Mouse (Mus musculus): Measurements from ENCODE around the gene Cirbp. TPM values are rescaled to one million over a fixed set of nuclear protein-coding genes. Genes with fewer than 3 reads are reported as not detected.

The Cirbp gene
- polyA plus RNA-seq, 1 experiment from 2014 or later = 398 TPM

DNA sequence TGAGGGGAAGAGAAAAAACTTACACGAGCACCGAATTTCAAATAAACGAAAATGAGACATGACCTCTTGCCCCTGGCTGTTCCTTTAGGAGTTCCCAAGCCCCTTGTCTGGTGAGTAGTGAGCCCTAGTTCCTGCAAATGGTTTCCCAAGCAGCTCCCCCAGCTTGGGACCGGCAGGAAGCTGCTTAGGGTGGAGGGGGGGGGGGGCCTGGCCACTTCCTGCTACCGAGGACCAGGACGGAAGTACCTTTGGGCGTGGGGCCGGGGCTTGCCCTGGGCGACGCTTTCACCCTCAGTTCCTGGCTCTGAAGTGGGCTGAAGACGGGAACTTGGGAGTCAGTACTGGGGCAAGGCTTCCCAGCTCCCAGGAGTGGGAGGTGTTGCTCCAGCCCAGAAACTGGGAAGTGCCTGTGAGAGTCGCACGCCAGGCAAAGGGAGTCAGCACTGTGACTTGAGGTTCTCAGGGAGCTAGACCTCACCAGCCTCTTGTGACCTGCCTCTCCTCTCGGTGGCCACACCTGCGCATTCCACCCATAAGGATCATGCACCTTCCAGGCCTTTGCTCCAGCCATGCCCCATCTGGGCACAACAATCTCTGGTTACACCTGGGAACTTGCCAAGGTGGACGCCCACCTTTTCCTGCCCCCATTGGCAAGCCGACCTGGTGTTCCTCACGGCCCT, 7.3 kb upstream of the Cirbp start:
- H3K9ac ChIP-seq (ENCODE audit: low read depth, low read length) = peak overlapping the region; percentile 35
- 11% methylated on average over 16 of the region's 18 CpGs for WGBS
- no peaks in the 10 kb centered on the region for H3K9me3 ChIP-seq (replicated peaks; ENCODE audit: control insufficient read depth, low read length, poor library complexity, severe bottlenecking)
- H3K4me2 ChIP-seq (ENCODE audit: low read length) = no peak overlapping the region
- H3K27ac ChIP-seq (ENCODE audit: low read length) = peak overlapping the region; percentile 90
- no peaks in the 10 kb centered on the region for H3K27me3 ChIP-seq (ENCODE audit: control insufficient read depth, insufficient read depth, low read depth, low read length)
- ATAC-seq = no peak
- peaks cover 28% of the 10 kb centered on the region for H3K4me1 ChIP-seq (ENCODE audit: control insufficient read depth, insufficient read depth, low read length)
- peaks cover 31% of the 10 kb centered on the region for H3K36me3 ChIP-seq (ENCODE audit: control insufficient read depth, insufficient read depth, low read length)
- no peak overlapping the region for H3K4me3 ChIP-seq (ENCODE audit: low read depth, low read length)

- peak overlapping the region; percentile 64 for H3K9ac ChIP-seq (ENCODE audit: low read depth, low read length)
- H3K4me3 ChIP-seq (ENCODE audit: low read depth, low read length) = peak overlapping the region; percentile 46
- H3K9me3 ChIP-seq (replicated peaks; ENCODE audit: control insufficient read depth, low read length, poor library complexity, severe bottlenecking) = no peaks in the 10 kb centered on the region
- peak overlapping the region; percentile 78 for H3K4me2 ChIP-seq (ENCODE audit: low read length)
- WGBS = 5% methylated on average over 12 of the region's 12 CpGs
- ATAC-seq = peak; percentile 30
- H3K36me3 ChIP-seq (ENCODE audit: control insufficient read depth, insufficient read depth, low read length) = peaks cover 25% of the 10 kb centered on the region
- H3K27ac ChIP-seq (ENCODE audit: low read length) = peak overlapping the region; percentile 90
- H3K4me1 ChIP-seq (ENCODE audit: control insufficient read depth, insufficient read depth, low read length) = peaks cover 23% of the 10 kb centered on the region
- H3K27me3 ChIP-seq (ENCODE audit: control insufficient read depth, insufficient read depth, low read depth, low read length) = no peaks in the 10 kb centered on the region
Measured at GRCm38 (mm10) chr10:80159021-80159560, 6.7 kb upstream of the Cirbp start.

DNA sequence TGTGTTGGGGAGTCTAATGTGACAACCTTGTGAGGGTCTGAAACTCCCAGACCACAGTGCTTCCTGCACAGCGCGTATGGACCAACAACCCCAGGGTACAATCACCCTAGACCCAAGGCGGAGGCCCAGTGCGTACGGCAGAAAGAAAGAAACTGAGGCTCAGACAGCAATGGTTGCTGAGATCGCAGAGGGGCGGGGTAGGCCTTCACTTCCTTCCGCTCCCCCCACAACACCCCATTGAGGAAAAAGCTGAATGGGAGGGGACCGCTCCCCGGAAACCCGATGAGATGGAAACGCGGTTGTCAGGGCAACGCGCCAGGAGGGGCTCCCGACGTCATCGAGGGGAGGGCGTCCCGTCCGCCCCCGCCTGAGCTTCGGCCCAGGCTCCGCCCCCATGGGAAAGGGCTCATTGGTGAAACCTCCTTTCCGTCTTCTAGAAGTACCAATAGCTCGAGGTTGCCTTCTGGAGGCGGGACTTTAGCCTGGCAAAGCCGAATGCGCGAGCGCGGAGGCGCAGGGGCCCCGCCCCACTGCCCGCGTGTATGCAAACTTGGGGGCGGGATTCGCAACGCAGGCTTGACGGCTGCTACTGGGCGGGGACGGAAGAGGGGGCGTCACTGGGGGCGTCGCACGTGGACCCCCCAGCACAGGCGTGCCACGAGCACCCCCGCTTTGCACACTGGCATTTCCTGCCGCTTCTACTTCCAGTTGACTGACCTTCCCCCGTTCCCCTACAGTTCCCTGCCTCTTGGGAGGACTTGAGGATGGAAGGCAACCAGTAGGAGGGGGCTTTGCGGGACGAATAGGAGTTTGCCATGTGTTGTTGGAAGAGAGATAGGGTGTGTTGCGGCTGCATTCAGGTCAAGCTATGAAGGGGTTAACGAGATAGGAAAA, 6.0 kb upstream of the Cirbp start:
- under 1% methylated on average over 55 of the region's 55 CpGs for WGBS
- no peaks in the 10 kb centered on the region for H3K9me3 ChIP-seq (replicated peaks; ENCODE audit: control insufficient read depth, low read length, poor library complexity, severe bottlenecking)
- H3K4me3 ChIP-seq (ENCODE audit: low read depth, low read length) = peak overlapping the region; percentile 46
- H3K36me3 ChIP-seq (ENCODE audit: control insufficient read depth, insufficient read depth, low read length) = peaks cover 18% of the 10 kb centered on the region
- H3K27me3 ChIP-seq (ENCODE audit: control insufficient read depth, insufficient read depth, low read depth, low read length) = no peaks in the 10 kb centered on the region
- peak overlapping the region; percentile 64 for H3K9ac ChIP-seq (ENCODE audit: low read depth, low read length)
- H3K27ac ChIP-seq (ENCODE audit: low read length) = peak overlapping the region; percentile 90
- peak overlapping the region; percentile 78 for H3K4me2 ChIP-seq (ENCODE audit: low read length)
- ATAC-seq = peak; percentile 85
- peaks cover 29% of the 10 kb centered on the region for H3K4me1 ChIP-seq (ENCODE audit: control insufficient read depth, insufficient read depth, low read length)

GRCm38 (mm10) chr10:80160455-80161371, 5.1 kb upstream of the Cirbp start:
- 2% methylated on average over 33 of the region's 33 CpGs for WGBS
- H3K4me1 ChIP-seq (ENCODE audit: control insufficient read depth, insufficient read depth, low read length) = peaks cover 35% of the 10 kb centered on the region
- peak overlapping the region; percentile 78 for H3K4me2 ChIP-seq (ENCODE audit: low read length)
- peak overlapping the region; percentile 48; the same call in 1 of the 2 replicates for H3K9ac ChIP-seq (ENCODE audit: low read depth, low read length)
- peak overlapping the region; percentile 46 for H3K4me3 ChIP-seq (ENCODE audit: low read depth, low read length)
- H3K27ac ChIP-seq (ENCODE audit: low read length) = peak overlapping the region; percentile 80
- peaks cover 11% of the 10 kb centered on the region; the same call in 1 of the 2 replicates for H3K36me3 ChIP-seq (ENCODE audit: control insufficient read depth, insufficient read depth, low read length)
- no peak for ATAC-seq
- no peaks in the 10 kb centered on the region for H3K27me3 ChIP-seq (ENCODE audit: control insufficient read depth, insufficient read depth, low read depth, low read length)
- no peaks in the 10 kb centered on the region for H3K9me3 ChIP-seq (replicated peaks; ENCODE audit: control insufficient read depth, low read length, poor library complexity, severe bottlenecking)

DNA sequence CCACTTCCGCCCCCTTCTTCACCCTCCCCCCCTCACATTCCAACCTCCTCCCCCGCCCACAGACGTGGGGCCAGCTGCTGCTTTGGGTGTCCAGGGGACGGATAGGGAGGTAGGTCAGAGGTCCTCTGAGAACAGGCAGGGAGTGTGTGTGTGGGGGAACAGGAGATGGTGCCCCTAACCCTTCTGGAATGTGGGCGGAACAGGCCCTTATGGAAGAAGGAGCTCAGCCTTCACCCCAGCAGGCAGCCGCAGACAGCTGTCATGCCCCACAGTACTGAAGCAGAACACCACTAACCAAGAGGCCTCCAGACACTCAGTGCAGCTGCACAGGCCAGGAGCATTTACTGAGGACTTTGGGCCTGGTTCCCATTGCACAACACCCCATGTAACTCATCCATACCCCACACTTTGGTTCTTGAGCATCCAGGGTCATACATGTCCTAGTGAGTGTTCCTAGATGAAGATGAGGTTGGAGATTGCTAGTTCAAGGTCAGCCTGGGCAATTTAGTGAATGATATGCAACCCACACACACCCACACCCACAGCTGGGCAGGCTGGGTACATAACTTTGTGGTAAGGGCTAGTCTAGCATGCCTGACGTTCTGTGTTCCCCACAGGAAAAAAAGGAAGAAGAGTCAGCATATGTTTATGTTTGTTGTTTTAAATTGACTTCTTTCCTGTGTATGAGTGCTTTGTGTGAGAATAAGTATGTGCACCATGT, 4.1 kb upstream of the Cirbp start:
- 18% methylated on average over 7 of the region's 7 CpGs for WGBS
- Histone ChIP-seq H3K9me3 (replicated peaks; ENCODE audit: control insufficient read depth, low read length, poor library complexity, severe bottlenecking) (no peaks in the 10 kb centered on the region), H3K27me3 (ENCODE audit: control insufficient read depth, insufficient read depth, low read depth, low read length) (no peaks in the 10 kb centered on the region)

DNA sequence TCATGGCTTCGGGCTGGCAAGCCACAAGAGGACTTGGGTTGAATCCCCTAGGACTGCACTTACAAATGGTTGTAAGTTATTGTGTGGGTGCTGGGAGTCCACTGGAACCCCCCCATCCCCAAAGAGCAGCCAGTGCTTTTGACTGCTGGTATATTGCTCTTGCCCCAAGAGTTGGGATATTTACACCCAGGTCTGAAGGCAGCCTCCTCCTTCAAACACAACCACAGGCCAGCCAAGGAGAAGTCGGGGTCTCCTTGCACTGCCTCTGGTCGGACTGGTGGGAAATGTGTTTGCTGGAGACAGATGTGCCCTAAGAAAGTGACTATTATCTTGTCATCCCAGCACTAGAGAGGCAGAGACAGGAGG, 3.6 kb upstream of the Cirbp start:
- no peak for ATAC-seq
- Histone ChIP-seq H3K27me3 (ENCODE audit: control insufficient read depth, insufficient read depth, low read depth, low read length) (no peaks in the 10 kb centered on the region), H3K9ac (ENCODE audit: low read depth, low read length) (no peak overlapping the region), H3K9me3 (replicated peaks; ENCODE audit: control insufficient read depth, low read length, poor library complexity, severe bottlenecking) (no peaks in the 10 kb centered on the region), H3K4me3 (ENCODE audit: low read depth, low read length) (no peak overlapping the region), H3K4me1 (ENCODE audit: control insufficient read depth, insufficient read depth, low read length) (peaks cover 44% of the 10 kb centered on the region), H3K4me2 (ENCODE audit: low read length) (no peak overlapping the region), H3K27ac (ENCODE audit: low read length) (no peak overlapping the region), H3K36me3 (ENCODE audit: control insufficient read depth, insufficient read depth, low read length) (peaks cover 2% of the 10 kb centered on the region; the same call in 1 of the 2 replicates)
- WGBS = 74% methylated on average over 3 of the region's 3 CpGs

More for the DNA sequence above, 4.1 kb upstream of the Cirbp start:
- Histone ChIP-seq H3K4me1 (ENCODE audit: control insufficient read depth, insufficient read depth, low read length) (peaks cover 39% of the 10 kb centered on the region), H3K4me3 (ENCODE audit: low read depth, low read length) (no peak overlapping the region), H3K36me3 (ENCODE audit: control insufficient read depth, insufficient read depth, low read length) (peaks cover 3% of the 10 kb centered on the region; the same call in 1 of the 2 replicates), H3K9ac (ENCODE audit: low read depth, low read length) (no peak overlapping the region), H3K27ac (ENCODE audit: low read length) (no peak overlapping the region), H3K4me2 (ENCODE audit: low read length) (no peak overlapping the region)
- ATAC-seq = no peak

GRCm38 (mm10) chr10:80162716-80163299, 3.0 kb upstream of the Cirbp start:
- no peak overlapping the region for H3K27ac ChIP-seq (ENCODE audit: low read length)
- H3K4me1 ChIP-seq (ENCODE audit: control insufficient read depth, insufficient read depth, low read length) = peaks cover 42% of the 10 kb centered on the region
- H3K4me3 ChIP-seq (ENCODE audit: low read depth, low read length) = no peak overlapping the region
- no peak overlapping the region for H3K4me2 ChIP-seq (ENCODE audit: low read length)
- 81% methylated on average over 6 of the region's 6 CpGs for WGBS
- no peaks in the 10 kb centered on the region for H3K9me3 ChIP-seq (replicated peaks; ENCODE audit: control insufficient read depth, low read length, poor library complexity, severe bottlenecking)
- H3K27me3 ChIP-seq (ENCODE audit: control insufficient read depth, insufficient read depth, low read depth, low read length) = no peaks in the 10 kb centered on the region
- ATAC-seq = no peak
- no peaks in the 10 kb centered on the region for H3K36me3 ChIP-seq (ENCODE audit: control insufficient read depth, insufficient read depth, low read length)
- H3K9ac ChIP-seq (ENCODE audit: low read depth, low read length) = no peak overlapping the region

Data from midbrain, embryonic 16.5 days (tissue).